Mouse (Mus musculus): ENCODE results near the gene Cd63.

GRCm38 (mm10) chr10:128913696-128914095 is 12.9 kb downstream of the Cd63 start:
- TF ChIP-seq ZC3H11A (IDR thresholded peaks at IDR 0.05; ENCODE audit: borderline replicate concordance, low read depth, low read length), result no peak
- no peak for TF ChIP-seq HCFC1 (IDR thresholded peaks at IDR 0.05; ENCODE audit: borderline replicate concordance, insufficient read depth, low read length)

Data from ES-E14 (cell line).